Mouse (Mus musculus) small intestine, adult 10 weeks (tissue): Measurements from ENCODE around the gene Mpp2. TPM values are rescaled to one million over a fixed set of nuclear protein-coding genes. Genes with fewer than 3 reads are reported as not detected.

Experiments used
- polyA plus RNA-seq: library from polyadenylated mRNA; stranded (reverse); fragments of 350-450 nt; fragmentation: Illumina TruSeq; extraction: RNeasy Lipid Tissue Mini Kit (QIAGEN cat#74804); gene quantifications from one replicate; pipeline ENCODE4 v1.2.3, GENCODE M21; 2014; ENCODE audit warnings: low replicate concordance

The Mpp2 gene
- not detected for polyA plus RNA-seq

GRCm38 (mm10) chr11:102087931-102088898 is at the start of gene Mpp2:
Gene Mpp2, minus strand, starts transcription at chr11:102088515.

GRCm38 (mm10) chr11:102107732-102108131 is 19.4 kb upstream of the Mpp2 start, which contains the start of gene Pyy:
Gene Pyy, minus strand, starts transcription at chr11:102107832.

GRCm38 (mm10) chr11:102101219-102101618 is 12.9 kb upstream of the Mpp2 start, which contains the start of gene Ppy:
Gene Ppy, minus strand, starts transcription at chr11:102101319.

GRCm38 (mm10) chr11:102041350-102041949 is 46.9 kb downstream of the Mpp2 start, which contains the start of gene Cd300lg:
Gene Cd300lg, plus strand, starts transcription at chr11:102041509.

GRCm38 (mm10) chr11:102028087-102028816 is 60.1 kb downstream of the Mpp2 start, which contains the start of gene Mpp3:
Gene Mpp3, minus strand, starts transcription at chr11:102028461.

Other genes with a start within 250 kb of the Mpp2 start
- 1.3 TPM for gene Meox1, start 194.1 kb downstream of the Mpp2 start, polyA plus RNA-seq
- gene Sost, start 121.5 kb downstream of the Mpp2 start, polyA plus RNA-seq, result not detected
- not detected for gene Cfap97d1, start 104.2 kb downstream of the Mpp2 start, polyA plus RNA-seq
- gene Dusp3, start 101.5 kb downstream of the Mpp2 start, polyA plus RNA-seq, result 5.8 TPM
- 0.30 TPM for gene Mpp3, start 60.1 kb downstream of the Mpp2 start, polyA plus RNA-seq
- 3.2 TPM for gene Cd300lg, start 47.0 kb downstream of the Mpp2 start, polyA plus RNA-seq
- not detected for gene Ppy, start 12.8 kb upstream of the Mpp2 start, polyA plus RNA-seq
- gene Pyy, start 19.3 kb upstream of the Mpp2 start, polyA plus RNA-seq, result not detected
- 0.26 TPM for gene Nags, start 57.0 kb upstream of the Mpp2 start, polyA plus RNA-seq
- 2.4 TPM for gene Tmem101, start 67.9 kb upstream of the Mpp2 start, polyA plus RNA-seq
- gene Lsm12, start 96.8 kb upstream of the Mpp2 start, polyA plus RNA-seq, result 50.0 TPM
- 1.1 TPM for gene G6pc3, start 101.1 kb upstream of the Mpp2 start, polyA plus RNA-seq
- 1.2 TPM for gene Hdac5, start 141.7 kb upstream of the Mpp2 start, polyA plus RNA-seq
- not detected for gene BC030867, start 160.4 kb upstream of the Mpp2 start, polyA plus RNA-seq
- not detected for gene Asb16, start 180.2 kb upstream of the Mpp2 start, polyA plus RNA-seq
- gene Tmub2, start 196.4 kb upstream of the Mpp2 start, polyA plus RNA-seq, result 6.1 TPM
- gene Atxn7l3, start 208.1 kb upstream of the Mpp2 start, polyA plus RNA-seq, result 5.4 TPM
- gene Ubtf, start 231.2 kb upstream of the Mpp2 start, polyA plus RNA-seq, result 22.9 TPM